Comparison of ENCODE assay signal across 1 mouse cellular context in the genomic region with DNA sequence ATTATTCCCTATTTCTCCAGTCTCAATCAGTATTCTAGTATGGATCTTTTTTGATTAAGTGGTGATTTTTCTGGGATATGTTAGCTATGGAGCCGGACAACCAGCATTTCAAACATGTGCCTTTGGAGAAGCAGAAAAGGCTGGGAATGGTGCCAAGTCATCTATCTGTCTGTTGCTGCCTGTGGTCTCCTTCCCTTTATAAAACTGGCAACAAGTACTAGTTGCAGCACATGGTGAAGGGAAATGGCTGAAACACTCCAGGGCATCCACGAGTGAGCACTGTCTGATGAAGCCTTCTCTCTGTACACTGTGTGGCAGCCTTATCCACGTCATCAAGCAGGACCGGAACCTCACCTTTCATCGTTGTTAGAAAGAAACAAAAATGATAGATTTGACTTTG.
TF ChIP-seq lines count a peak whose summit lies in the region.

No protein-coding gene starts in this region.

TF ChIP-seq in MEL, 35 proteins besides CTCF, POLR2A, EP300 and RAD21 (continued from another document):
- TF ChIP-seq MAFK (IDR thresholded peaks at IDR 0.05; ENCODE audit: borderline replicate concordance, low read depth, low read length) (no peak), ZNF384 (IDR thresholded peaks at IDR 0.05; ENCODE audit: low read depth, low read length) (no peak), TCF12 (IDR thresholded peaks at IDR 0.05; ENCODE audit: low read depth, low read length) (no peak), ELF1 (IDR thresholded peaks at IDR 0.05; ENCODE audit: low read depth, low read length) (no peak), USF2 (IDR thresholded peaks at IDR 0.05; ENCODE audit: borderline replicate concordance in 1 of 2, insufficient read depth in 1 of 2, low read depth in 1 of 2, low read length in 2 of 2) (no peak), KAT2A (conservative IDR thresholded peaks at IDR 0.05; ENCODE audit: low read depth, low read length) (no peak), MXI1 (IDR thresholded peaks at IDR 0.05; ENCODE audit: low read depth, low read length) (no peak)
